Mouse (Mus musculus): ENCODE results near the gene Tmem161b. TPM values are rescaled to one million over a fixed set of nuclear protein-coding genes. Genes with fewer than 3 reads are reported as not detected.

Gene Tmem161b
- polyA plus RNA-seq, 1 experiment from 2014 or later: 13.5 TPM

Small RNA genes within 50 kb of the gene (microRNA-seq; reads per million reads assigned to microRNA genes)
- not detected for gene Gm24331

Data from kidney, embryonic 15.5 days (tissue).